Mouse (Mus musculus) telencephalon, adult 2 months (tissue): Measurements from ENCODE around the gene Tarbp1.
"Not testable (repeated sequence)": the region's sequence is repeated elsewhere in the genome, so short reads cannot be mapped to it uniquely, and the experiment has no call there.

Experiments
- DNase-seq: peaks from one replicate; pipeline ENCODE4 v3.0.0-alpha.2; 2011; ENCODE audit warnings: low read depth, low spot score

Gene Tarbp1

GRCm38 (mm10) chr8:126420834-126421233 is 54.0 kb downstream of the Tarbp1 start:
- DNase-seq: no peak

- peak; percentile 49 for DNase-seq
Measured at GRCm38 (mm10) chr8:126405030-126405429, 69.8 kb downstream of the Tarbp1 start.

- DNase-seq: not testable (repeated sequence)
Measured at GRCm38 (mm10) chr8:126404550-126404949, 70.3 kb downstream of the Tarbp1 start.

GRCm38 (mm10) chr8:126398349-126398748 is 76.5 kb downstream of the Tarbp1 start:
- DNase-seq: no peak

- peak; percentile 64 for DNase-seq
Measured at GRCm38 (mm10) chr8:126395917-126396316, 78.9 kb downstream of the Tarbp1 start.

GRCm38 (mm10) chr8:126395386-126395785 is 79.5 kb downstream of the Tarbp1 start:
- DNase-seq: no peak

- no peak for DNase-seq
Measured at GRCm38 (mm10) chr8:126391541-126391940, 83.3 kb downstream of the Tarbp1 start.

- DNase-seq: no peak
Measured at GRCm38 (mm10) chr8:126387566-126387965, 87.3 kb downstream of the Tarbp1 start.

GRCm38 (mm10) chr8:126382749-126383148 is 92.1 kb downstream of the Tarbp1 start:
- no peak for DNase-seq

- DNase-seq: no peak
Measured at GRCm38 (mm10) chr8:126382216-126382615, 92.6 kb downstream of the Tarbp1 start.

- DNase-seq: no peak
Measured at GRCm38 (mm10) chr8:126381299-126381698, 93.6 kb downstream of the Tarbp1 start.

GRCm38 (mm10) chr8:126380141-126380540 is 94.7 kb downstream of the Tarbp1 start:
- DNase-seq: no peak

- no peak for DNase-seq
Measured at GRCm38 (mm10) chr8:126379580-126379979, 95.3 kb downstream of the Tarbp1 start.
